Mouse (Mus musculus): Measurements from ENCODE around the gene Hoxa11.

Gene Hoxa11

DNA sequence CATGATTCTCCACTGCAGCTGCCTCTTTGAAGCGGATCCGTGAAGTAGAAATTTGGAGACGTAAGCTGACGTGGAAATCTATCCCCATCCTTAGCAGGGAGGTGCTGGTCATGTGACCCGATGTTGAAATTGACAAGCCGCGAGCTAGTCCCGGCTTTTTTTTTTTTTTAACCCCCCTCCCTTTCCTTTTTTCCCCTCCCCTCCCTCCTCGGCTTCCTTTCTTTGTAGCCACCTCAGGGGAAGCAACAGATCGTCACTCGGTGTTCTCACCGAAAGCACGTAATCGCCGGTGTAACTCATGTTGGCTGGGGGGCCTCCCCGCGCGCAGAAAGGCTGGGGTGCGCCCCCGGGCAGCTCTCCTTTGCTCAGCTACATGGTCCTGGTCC, at the start of gene Hoxa11:
Gene Hoxa11 (minus strand): TSS at position 54 of the 386 bp plus-strand sequence.
- in situ Hi-C loops (cut with MboI), result loop anchor here (25.0 kb wide), 1 partner anchor 1433 kb away; no protein-coding TSS in a partner anchor

DNA sequence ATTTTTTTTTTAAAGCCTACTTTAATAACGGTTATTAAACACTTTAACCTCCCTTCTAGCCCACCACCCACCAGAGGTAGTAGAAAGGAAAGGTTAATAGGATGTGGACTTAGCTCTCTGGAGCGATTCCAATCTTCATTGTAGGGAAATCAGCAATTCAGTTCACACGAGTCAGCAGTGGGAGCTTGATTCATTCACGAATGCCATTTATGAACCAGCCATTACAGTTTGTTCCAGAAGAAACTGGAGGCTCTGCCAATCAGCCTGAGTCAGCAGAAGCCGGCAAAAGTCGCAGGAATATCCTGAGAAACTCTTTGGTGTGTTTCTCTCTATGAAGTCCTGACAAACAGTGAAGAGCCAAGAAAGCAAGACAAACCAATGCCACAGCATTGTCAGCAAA, 49.0 kb upstream of the Hoxa11 start:
- in situ Hi-C loops (cut with MboI), result no loop called here

DNA sequence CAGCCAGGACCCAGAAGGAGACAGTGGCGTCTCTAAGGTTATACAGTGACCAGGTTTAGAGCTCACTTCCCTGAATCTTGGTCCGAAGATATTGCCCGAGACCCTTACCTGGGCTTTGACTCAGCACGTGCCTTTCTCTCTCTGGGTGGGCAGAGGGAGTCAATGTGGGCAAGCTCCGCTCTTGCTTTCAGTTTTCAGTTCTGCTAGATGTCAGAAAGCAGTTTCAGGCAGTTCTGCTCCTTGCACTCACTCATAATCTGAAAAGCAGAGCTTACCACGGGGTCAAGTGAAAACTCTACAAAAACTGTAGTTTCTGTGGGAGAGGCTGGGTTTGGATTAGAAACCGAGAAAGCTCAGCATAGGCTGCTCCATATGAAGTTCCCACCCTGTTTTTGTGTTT, 46.7 kb upstream of the Hoxa11 start:
- in situ Hi-C loops (cut with MboI), result no loop called here

DNA sequence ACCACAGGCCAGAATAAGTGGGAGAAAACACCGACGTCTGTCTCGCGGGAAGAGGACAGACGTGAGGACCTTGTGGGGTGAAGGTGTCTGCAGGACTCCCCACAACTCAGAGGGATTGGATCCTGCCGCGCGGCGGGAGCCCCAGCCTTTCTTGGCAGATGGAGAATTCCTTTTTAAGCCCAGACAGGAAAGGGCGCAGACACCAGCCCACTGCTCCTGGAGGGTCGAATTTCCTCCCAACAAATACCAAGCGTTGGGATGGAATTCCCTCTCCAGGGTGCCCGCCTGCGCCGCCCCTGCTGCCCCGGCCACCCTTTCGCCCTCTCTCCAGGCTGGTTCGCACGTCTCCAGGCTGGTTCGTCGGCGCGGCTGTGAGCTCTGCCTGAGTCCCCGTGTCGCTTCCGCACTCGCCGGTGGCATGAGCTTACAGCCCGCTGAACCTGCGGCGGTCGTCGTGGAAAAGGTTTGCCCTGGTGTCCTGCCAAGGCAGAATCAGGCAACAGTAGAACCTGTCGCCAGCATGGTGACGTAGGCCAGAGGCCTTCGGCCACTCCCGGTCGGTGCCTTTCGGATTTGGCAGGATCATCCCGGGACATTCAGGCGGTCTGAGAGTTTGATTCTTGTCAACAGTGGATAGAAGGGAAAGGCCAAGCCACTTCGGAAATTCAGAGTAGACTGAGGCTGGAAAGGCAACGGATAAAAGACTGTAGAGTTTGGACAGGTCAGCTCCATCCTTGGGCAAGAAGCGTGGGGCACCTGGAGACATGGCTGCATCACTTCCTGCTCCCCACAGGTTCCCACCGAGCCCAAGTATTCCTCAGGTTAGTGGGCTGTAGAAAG, 45.6 kb upstream of the Hoxa11 start:
- in situ Hi-C loops (cut with MboI), result no loop called here

DNA sequence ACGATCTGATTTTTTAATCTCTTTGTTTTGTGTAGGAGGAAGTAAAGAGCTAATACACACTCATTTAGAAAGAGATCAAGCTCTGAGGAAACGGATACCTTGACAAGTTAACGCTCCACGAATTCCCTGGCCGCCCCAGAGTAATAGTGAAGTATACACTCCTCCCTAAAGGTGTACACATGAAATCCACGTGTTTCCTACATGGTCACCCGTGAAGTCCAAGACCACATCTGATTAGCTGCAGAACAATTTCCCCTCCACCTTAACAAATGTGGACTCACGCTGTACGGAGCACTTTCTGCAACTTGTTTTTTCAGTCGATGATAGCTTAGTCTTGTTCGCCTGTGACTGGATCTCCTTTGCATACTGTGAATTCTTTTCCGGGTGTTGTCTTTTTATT, 44.6 kb upstream of the Hoxa11 start:
- in situ Hi-C loops (cut with MboI), result no loop called here

DNA sequence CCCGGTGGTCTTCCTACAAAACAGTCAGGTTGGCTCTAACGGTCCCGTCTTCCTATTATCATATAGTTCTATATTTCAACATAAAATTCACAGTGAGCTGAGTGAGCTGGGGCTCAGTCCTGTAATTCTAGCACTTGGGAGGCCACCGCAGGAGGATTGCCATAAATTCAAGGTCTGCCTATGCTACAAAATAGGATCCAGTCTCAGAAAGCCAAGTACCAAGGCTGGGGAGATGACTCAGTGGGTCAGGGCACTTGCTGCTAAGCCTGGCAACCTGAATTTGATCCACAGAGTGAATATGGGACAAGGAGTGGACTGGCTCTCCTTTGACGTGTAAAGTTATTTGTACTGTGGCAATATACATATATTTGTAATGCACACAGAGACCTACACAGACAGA, 38.3 kb upstream of the Hoxa11 start:
- in situ Hi-C loops (cut with MboI), result no loop called here

DNA sequence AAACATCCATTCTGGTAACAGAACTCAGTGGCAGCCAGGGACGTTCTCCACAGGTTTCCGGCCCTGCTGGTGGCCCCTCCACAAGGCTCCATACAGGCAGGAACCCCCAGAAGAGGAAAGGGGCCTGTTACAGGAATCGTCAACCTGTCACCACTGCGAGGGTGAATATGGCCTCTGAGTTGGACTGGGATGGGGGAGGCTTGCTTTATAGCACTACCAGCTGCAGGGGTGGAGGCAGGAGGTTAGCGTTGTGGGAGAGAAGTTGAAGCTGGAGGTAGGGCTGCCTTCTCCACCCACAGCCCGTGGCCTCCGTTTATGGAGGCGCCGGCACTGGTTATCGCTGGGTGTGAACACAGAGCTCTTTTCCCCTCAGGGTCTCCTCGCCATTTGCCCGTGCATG, 35.5 kb upstream of the Hoxa11 start:
- in situ Hi-C loops (cut with MboI), result no loop called here

DNA sequence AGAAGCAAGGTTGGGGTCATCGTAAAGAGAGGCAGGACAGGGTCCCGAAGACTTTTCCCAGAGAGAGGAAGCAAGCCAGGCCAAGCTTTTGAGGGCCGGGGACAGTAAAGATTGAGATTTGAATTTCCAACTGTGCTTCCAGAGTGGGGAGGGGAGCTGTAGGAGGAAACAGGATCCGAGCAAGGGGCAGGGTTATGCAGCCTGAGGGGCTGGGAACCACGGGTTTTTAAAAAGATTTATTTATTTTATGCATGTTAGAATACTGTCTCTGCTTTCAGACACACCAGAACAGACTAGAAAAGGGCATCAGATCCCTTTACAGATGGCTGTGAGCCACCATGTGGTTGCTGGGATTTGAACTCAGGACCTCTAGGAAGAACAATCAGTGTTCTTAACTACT, 31.3 kb upstream of the Hoxa11 start:
- in situ Hi-C loops (cut with MboI), result no loop called here

DNA sequence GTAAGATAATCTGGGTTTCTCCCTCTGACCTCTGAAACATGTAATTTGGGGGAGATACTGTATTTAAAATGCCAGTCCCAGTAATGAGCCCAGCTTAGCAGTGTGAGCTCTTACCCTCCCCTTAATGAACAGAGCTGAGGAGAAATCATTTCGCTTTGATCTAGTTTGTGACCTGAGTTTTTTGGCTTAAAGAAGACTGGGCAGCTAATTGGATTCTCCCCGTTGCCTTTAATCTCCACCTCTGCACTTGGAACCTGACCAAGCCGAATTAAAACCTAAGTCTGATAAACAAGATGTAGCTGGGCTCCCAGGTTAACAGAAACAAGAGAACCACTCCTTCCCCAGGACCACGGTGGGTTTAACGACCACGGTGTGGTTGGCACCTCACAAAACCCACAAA, 30.8 kb upstream of the Hoxa11 start:
- in situ Hi-C loops (cut with MboI), result no loop called here

DNA sequence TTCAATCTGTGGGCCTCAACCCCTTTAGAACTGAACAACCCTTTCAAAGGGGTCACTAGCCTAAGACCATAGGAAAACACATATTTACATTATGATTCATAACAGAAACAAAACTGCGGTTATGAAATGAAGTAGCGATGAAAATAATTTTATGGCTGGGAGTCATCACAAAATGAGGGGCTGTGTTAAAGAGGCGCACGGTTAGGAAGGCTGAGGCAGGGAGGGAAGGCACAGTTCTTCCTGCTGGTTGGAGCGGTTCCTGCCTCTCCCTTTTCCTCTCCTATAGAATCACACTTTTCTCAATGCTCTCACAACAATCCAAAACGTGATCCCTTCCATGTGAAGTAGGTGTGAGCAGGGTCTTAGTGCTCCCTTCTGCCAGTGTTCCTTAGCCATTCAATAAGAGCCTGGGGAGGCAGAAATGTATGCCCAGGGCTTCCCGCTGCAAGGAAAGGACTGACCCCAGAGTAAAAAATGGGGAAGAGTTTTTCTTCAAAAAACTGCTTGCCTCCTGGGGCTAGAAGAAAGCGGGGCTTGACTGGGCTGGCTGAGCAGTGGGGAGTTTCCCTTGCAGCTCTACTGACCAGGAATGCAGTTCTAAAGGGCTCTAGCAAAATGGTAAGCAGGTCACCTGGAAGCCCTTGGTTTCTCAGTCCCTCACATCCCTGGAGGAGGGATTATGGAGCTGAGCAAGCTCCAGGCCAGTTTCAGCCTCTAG, 30.1 kb upstream of the Hoxa11 start:
- in situ Hi-C loops (cut with MboI), result no loop called here

DNA sequence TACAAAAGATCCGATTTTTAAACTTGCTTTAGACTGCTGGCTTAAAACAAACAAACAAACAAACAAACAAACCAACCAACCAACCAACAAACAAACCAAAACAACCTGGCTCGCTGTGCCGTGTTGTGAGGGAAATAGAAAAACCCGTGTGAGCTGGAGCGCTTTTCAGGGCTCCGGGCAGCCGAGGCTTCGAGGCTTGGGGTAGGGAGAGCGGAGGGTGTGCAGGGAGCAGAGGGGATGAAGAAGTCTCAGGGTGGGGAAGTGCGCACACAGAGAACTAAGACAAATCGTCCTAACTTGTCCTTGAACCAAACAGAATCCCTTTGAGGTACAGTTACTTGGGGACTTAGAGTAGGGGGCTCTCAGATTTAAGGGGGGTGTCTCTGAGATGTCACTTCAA, 29.0 kb upstream of the Hoxa11 start:
- in situ Hi-C loops (cut with MboI), result loop anchor here (25.0 kb wide), 1 partner anchor 313 kb away; no protein-coding TSS in a partner anchor

DNA sequence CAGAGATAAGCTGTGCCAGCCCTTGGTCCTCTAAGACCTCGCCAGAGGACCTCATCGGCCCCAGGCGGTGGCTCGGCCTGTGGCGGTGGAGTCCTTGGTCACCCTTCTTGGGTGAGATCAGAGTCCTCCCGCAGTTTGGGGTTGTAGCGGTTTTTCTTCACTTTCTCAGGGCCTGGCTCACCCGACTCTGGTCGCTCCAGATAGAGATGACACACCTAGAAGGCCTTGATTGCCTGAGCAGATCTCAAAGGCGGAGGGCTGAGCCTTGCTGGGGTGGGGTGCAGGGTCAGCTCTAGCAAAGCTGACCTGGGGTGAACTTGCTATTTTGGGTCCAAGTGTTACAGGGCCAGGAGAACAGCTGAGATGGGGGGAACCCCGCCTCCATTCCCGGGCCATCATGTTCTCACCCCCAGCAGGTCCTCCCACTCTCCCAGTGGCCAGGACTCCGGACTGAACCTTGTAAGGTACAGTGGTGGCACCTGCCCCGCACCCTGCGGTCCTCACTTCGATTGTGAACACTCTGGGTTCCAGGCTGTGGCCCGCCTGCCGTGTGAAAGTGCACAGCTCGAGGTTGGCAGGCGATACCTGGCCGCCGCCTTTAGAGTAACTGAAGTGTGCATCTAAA, 28.2 kb upstream of the Hoxa11 start:
- in situ Hi-C loops (cut with MboI), result loop anchor here (25.0 kb wide), 1 partner anchor 314 kb away; no protein-coding TSS in a partner anchor

DNA sequence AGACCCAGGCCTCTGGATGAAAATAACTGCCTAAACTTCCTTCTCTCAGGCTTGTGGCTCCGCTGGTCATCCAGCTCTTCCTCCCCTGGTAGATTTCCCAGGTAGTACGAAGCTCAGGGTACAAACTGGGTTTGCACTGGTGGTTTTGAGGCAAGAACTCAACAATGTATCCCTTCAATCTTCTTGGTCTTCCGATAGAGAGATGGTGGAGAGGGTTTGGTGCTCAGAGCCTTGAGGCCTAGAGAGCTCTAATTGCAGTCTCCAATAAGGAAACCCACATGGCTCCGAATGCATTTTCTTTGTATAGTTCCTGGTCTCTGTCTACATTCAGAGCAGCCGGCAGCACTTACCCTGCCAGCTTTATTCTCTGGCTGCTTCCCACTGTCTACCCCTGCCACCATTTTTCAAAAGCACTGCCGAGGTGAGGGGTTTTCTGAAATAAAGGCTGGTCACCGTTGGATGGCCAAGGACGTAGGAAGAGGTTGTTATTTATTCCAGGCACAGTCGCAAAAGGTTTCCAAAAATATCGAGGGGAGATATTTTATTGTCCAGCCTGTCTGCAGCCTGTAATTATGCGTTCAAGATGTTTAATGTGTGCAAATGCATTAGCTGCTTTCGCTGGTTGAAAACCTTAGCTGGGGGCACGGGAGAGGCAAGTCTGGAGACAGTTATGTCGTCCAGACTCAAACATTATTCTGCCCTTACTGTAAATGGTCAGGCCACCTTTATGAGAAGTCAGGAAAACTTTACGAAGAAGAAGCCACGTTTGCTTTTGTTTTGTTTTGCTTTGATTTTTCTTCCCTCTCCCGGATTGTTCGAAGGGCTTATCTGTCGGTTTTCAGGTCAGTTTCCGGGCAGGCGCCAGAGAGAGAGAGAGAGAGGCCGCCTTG, 27.4 kb upstream of the Hoxa11 start:
- in situ Hi-C loops (cut with MboI), result loop anchor here (25.0 kb wide), 1 partner anchor 314 kb away; no protein-coding TSS in a partner anchor

DNA sequence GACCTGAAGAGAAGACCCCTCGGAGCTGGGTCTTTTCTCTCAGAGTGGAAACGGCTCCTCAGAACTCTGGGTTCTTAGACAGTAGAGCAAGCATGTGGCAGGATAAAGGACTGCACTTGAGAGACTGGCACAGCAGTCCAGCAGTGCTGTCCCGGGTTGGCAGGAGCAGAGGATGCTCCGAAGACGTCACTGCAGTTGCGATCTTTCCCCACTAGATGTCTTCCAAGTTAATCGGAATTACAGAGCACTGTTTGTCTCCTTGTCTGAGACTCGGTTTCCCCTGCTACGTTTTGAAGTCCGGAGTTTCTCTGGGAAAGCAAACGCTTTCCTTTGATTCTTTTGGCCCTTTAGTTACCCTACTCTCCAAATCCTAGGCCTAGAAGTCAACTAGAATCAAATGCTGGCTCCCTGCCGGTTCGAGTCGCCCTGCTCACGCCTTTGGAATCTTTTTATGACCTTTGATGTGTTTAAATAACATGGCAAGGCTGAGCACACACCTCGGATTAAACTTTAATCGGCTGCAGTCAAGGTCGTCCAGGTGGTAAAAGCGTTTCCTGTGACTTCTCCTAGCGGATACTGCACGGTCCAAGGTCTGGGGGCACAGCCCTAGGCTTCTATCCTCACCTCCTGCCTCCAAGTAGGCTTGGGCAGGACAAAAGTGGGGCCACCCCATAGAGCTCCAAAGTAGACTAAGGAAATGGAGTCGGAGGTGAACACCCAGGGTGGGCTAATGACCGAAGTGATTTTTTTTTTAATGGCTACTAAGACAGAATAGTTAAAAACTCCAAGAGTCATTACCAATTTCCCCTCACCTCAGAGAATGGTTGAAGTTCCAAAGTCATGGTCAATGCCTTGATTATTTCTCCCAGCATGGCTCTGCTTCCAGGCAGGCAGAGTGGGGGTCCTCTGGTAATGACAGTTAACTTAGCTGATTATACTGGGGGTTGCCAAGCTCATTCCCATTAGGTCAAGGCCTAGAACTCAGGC, 25.2 kb upstream of the Hoxa11 start:
- in situ Hi-C loops (cut with MboI), result loop anchor here (25.0 kb wide), 1 partner anchor 317 kb away; no protein-coding TSS in a partner anchor

DNA sequence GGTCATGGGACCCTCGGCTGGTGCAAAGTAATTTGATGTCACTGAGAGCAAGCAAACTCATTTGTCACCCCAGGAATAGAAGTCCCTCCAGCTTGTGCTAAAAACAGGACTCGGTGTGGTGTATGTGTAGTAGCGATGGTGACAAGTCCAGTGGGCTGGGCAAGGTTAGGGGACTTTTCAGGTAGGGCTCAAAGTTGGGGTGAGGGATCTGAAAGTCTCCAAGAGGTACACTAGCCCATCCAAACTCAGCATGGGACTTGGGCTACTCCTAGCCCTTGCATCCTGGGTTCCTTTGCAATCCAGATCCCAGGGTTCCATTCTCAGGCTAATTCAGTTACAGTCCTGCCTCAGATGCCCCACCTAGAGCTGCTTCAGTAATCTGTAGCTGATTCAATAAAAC, 23.1 kb upstream of the Hoxa11 start:
- in situ Hi-C loops (cut with MboI), result loop anchor here (10.0 to 25.0 kb wide), 2 partner anchors 319 to 646 kb away; no protein-coding TSS in a partner anchor

DNA sequence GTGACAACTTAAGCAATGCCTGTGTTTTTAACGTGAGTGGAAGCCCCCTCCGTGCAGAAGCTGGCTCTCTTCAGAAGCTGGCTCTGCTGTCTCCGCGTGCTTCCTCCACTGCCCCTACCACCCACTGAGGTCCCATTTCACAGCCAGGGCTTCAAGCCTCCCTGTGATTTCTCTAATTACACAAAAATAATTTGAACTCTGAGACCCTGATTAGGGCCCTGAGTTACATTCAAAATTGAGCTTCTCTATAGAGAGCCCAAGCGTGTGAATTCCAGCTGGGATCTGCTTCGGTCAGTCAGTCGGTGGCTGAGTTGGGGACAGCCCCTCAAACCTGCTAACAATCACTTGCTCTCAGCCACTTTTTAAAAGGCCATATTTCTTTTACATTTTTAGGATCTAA, 22.7 kb upstream of the Hoxa11 start:
- in situ Hi-C loops (cut with MboI), result loop anchor here (10.0 to 25.0 kb wide), 2 partner anchors 319 to 646 kb away; no protein-coding TSS in a partner anchor

DNA sequence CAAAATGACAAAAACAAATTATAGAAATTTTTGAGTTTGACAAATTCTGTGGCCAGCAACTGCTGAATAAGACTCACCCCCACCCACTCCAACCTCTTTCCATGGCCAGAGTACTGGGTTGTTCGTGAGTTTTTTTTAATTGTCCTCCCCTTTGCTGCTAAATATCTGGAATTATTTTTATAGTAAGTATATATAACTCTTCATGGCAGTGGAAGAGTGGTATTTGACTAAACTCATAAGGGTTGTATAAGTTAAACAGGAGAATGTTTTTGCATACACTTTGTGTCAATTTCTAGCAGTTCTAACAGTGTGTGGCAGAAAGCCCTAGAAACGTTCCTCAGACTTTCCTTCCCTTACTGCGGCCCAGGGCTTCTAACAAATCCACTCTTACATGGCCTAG, 22.1 kb upstream of the Hoxa11 start:
- in situ Hi-C loops (cut with MboI), result loop anchor here (10.0 to 25.0 kb wide), 2 partner anchors 320 to 647 kb away; no protein-coding TSS in a partner anchor

DNA sequence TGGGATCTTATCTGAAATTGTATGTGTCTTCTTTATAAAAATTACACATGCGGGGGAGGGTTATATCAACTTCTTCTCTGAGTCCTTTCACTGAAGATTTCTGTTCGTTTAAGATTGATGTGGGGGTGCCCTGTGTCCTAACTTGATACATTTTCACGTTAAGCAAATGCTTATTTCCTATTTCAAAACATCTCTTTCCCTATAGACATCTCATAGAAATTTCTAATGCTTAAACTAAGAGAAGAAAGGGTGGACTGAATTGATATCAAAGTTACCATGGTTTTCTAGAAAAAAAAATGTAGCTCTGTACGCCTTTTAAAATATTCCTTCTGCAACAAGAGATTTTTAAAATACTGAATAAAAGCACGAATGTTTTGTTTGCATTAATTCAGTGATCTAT, 21.6 kb upstream of the Hoxa11 start:
- in situ Hi-C loops (cut with MboI), result loop anchor here (10.0 to 25.0 kb wide), 2 partner anchors 320 to 648 kb away; no protein-coding TSS in a partner anchor

DNA sequence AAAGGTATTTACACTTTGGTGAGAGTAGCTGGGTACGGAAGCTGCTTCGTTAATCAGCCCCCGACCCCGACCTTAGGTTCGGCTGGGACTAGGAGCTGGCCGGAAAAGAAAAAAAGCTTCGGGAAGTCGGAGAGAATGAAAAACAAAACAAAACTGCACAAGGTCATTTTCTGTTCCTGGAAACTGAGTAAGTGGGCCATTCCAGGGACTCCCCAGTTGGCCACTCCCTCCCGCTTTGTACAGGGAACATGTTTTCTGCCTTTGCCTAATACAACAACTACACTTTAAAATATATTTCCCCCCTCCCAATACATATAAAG, 21.0 kb upstream of the Hoxa11 start:
- in situ Hi-C loops (cut with MboI), result loop anchor here (10.0 to 25.0 kb wide), 2 partner anchors 321 to 648 kb away; no protein-coding TSS in a partner anchor

Data from mature B cell (primary cell).